9 mouse cellular contexts compared by ENCODE assay signal in the genomic region with DNA sequence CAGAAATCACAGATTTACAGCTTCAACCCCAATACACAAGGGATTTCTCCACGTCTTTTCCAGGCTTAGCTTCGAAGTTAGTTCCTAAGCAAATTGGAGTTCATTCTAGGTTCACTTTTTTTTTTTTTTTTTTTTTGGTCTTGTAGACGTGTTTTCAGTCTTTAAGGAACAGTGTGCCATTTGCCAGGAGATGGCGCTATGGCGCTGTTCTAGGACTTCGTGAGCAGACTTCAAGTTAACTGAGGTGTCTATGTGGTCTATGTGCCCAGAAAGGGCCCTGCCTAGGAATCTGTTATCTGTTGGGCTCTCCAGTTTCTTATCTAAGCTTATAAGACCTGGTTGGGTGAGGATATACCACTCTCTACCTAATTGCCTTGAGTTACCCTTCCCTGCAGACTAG. TPM values are rescaled to one million over a fixed set of nuclear protein-coding genes. Genes with fewer than 3 reads are reported as not detected.
DNase-seq lines count a peak whose midpoint lies in the region; ATAC-seq and TF ChIP-seq lines count a peak whose summit lies in the region.
"Had no signal": no experiment of that assay in that cellular context is flagged by ENCODE, and none has a peak within 500 bp of the region (broad histone marks: within the 10 kb centered on the region; RNA-seq: fewer than 3 reads in every experiment).

No protein-coding gene starts in this region.

- no peak overlapping the region for H3K4me2 ChIP-seq in heart, embryonic 11.5 days
- H3K4me2 ChIP-seq in CH12.LX (ENCODE audit: insufficient read depth, low read depth, poor library complexity, severe bottlenecking), result no peak overlapping the region

- H3K79me2 ChIP-seq in CH12.LX (replicated peaks; ENCODE audit: control insufficient read depth, extremely low read depth, insufficient read depth, poor library complexity, severe bottlenecking), result no peaks in the 10 kb centered on the region

- 4% methylated on average over 6 of the region's 6 CpGs for WGBS in heart, embryonic 11.5 days (ENCODE audit: insufficient replicate concordance)

- ATAC-seq in heart, embryonic 11.5 days (replicated peaks; ENCODE audit: insufficient number of reproducible peaks, low FRiP score, low TSS enrichment), result no peak
- ATAC-seq in megakaryocyte progenitor cell, adult 5-6 weeks (replicated peaks; ENCODE audit: poor library complexity), result peak; percentile 95

- TF ChIP-seq EP300 in CH12.LX (IDR thresholded peaks at IDR 0.05; ENCODE audit: low read length), result no peak

- no peak overlapping the region for H3K4me3 ChIP-seq in heart, embryonic 11.5 days (ENCODE audit: low read depth, low read length)
- no peak overlapping the region for H3K4me3 ChIP-seq in CH12.LX (replicated peaks in 1 of 3; ENCODE audit: low read depth in 2 of 3, low read length in 2 of 3, poor library complexity in 1 of 3)
- H3K4me3 ChIP-seq in layer of hippocampus, adult 2 months, result no peak overlapping the region
- H3K4me3 ChIP-seq: myocyte had no signal

- in situ Hi-C loops in CH12.LX (cut with MboI; ENCODE audit: low pct_ligation_motif_present, low pct_unique_long_range_greater_than_20kb, low sequenced_read_pairs), result no loop called here

- TF ChIP-seq RAD21 in CH12.LX (IDR thresholded peaks at IDR 0.05; ENCODE audit: low read depth, low read length), result peak; percentile 98

- peak; percentile 77 to 82 for DNase-seq in heart, postnatal 14 days
- peak; percentile 95 for DNase-seq in CH12.LX (ENCODE audit: extremely low read depth)
- DNase-seq in adrenal gland, postnatal 10 days, result peak; percentile 82
- DNase-seq in fibroblast of lung, adult 2 months (ENCODE audit: low read depth), result peak; percentile 60
- DNase-seq in layer of hippocampus, adult 2 months (ENCODE audit: low spot score in 2 of 2), result peak; percentile 49 to 73
- peak; percentile 21 to 63 for DNase-seq in thymus, postnatal 10 days (ENCODE audit: low spot score in 2 of 2)

- no peak overlapping the region for H3K9ac ChIP-seq in heart, embryonic 11.5 days (ENCODE audit: low read depth, low read length)
- H3K9ac ChIP-seq in CH12.LX (ENCODE audit: insufficient read depth, low read depth), result no peak overlapping the region

- H3K4me1 ChIP-seq in heart, embryonic 11.5 days (ENCODE audit: control insufficient read depth, insufficient read depth, low read length), result no peaks in the 10 kb centered on the region
- peaks cover 0 to 11% of the 10 kb centered on the region in 2 experiments; a peak in 1 of 4 replicates for H3K4me1 ChIP-seq in CH12.LX (ENCODE audit: control insufficient read depth in 1 of 2, insufficient read depth in 2 of 2)

- intact Hi-C loops in heart, postnatal 14 days (cut with DNase I), result loop anchor here (2.0 to 10.0 kb wide), 3 partner anchors 46 to 118 kb away; partner anchors contain the start of gene Cyp27a1

- dilution Hi-C loops in CH12.LX (cut with MboI; ENCODE audit: extremely low pct_ligation_motif_present, extremely low pct_unique_long_range_greater_than_20kb, low sequenced_read_pairs), result no loop called here

- H3K36me3 ChIP-seq in heart, embryonic 11.5 days (ENCODE audit: control insufficient read depth, insufficient read depth, low read length), result no peaks in the 10 kb centered on the region
- H3K36me3 ChIP-seq in CH12.LX (replicated peaks in 1 of 2; ENCODE audit: control insufficient read depth in 1 of 2, insufficient read depth in 1 of 2, low read length in 1 of 2), result no peaks in the 10 kb centered on the region

- no peak for TF ChIP-seq POLR2A in CH12.LX (IDR thresholded peaks at IDR 0.05; ENCODE audit: low read depth, low read length)

- H3K27me3 ChIP-seq in heart, embryonic 11.5 days (ENCODE audit: control insufficient read depth, insufficient read depth, low read length), result peaks cover 36% of the 10 kb centered on the region
- no peaks in the 10 kb centered on the region for H3K27me3 ChIP-seq in CH12.LX (replicated peaks)

- TF ChIP-seq CTCF in CH12.LX (conservative IDR thresholded peaks at IDR 0.05 in 1 of 2, IDR thresholded peaks at IDR 0.05 in 1 of 2; ENCODE audit: low read depth in 2 of 2, low read length in 2 of 2), result peak; percentile 68 to 97
- peak; percentile 83 for TF ChIP-seq CTCF in layer of hippocampus, adult 2 months (conservative IDR thresholded peaks at IDR 0.05)

- no peak overlapping the region for H3K27ac ChIP-seq in heart, embryonic 11.5 days (ENCODE audit: low read depth, low read length)
- no peak overlapping the region for H3K27ac ChIP-seq in CH12.LX (ENCODE audit: insufficient read depth, low read depth)
- H3K27ac ChIP-seq in layer of hippocampus, adult 2 months, result no peak overlapping the region

- H3K9me3 ChIP-seq in heart, embryonic 11.5 days (replicated peaks; ENCODE audit: control insufficient read depth, low read length), result no peaks in the 10 kb centered on the region
- H3K9me3 ChIP-seq in CH12.LX (replicated peaks; ENCODE audit: low read length), result no peaks in the 10 kb centered on the region

TF ChIP-seq in CH12.LX, 34 proteins besides CTCF, POLR2A, EP300 and RAD21:
- TF ChIP-seq JUN (IDR thresholded peaks at IDR 0.05; ENCODE audit: insufficient read depth, low read depth, low read length), result no peak
- TF ChIP-seq TBP (conservative IDR thresholded peaks at IDR 0.05; ENCODE audit: low read depth, low read length), result 0 out of 2 replicates have a peak, but pooled peaks have one; percentile 21
- peak; percentile 45; the same call in 1 of the 2 replicates for TF ChIP-seq NELFE (IDR thresholded peaks at IDR 0.05; ENCODE audit: low read depth, low read length)
- peak; percentile 49; the same call in 1 of the 2 replicates for TF ChIP-seq SIN3A (IDR thresholded peaks at IDR 0.05; ENCODE audit: low read length)
- 0 out of 2 replicates have a peak, but pooled peaks have one; percentile 41 for TF ChIP-seq MYC (IDR thresholded peaks at IDR 0.05; ENCODE audit: low read depth, low read length)
- TF ChIP-seq GABPA (IDR thresholded peaks at IDR 0.05; ENCODE audit: insufficient replicate concordance, low read depth, low read length), result no peak
- peak; percentile 24; the same call in 1 of the 2 replicates for TF ChIP-seq IRF4 (IDR thresholded peaks at IDR 0.05; ENCODE audit: low read depth, low read length)
- TF ChIP-seq MAX (IDR thresholded peaks at IDR 0.05; ENCODE audit: low read length), result 0 out of 2 replicates have a peak, but pooled peaks have one; percentile 26
- TF ChIP-seq BHLHE40 (IDR thresholded peaks at IDR 0.05; ENCODE audit: low read depth, low read length), result no peak
- no peak for TF ChIP-seq ZMIZ1 (IDR thresholded peaks at IDR 0.05; ENCODE audit: low read depth, low read length)
- peak; percentile 95 for TF ChIP-seq SMC3 (IDR thresholded peaks at IDR 0.05; ENCODE audit: low read depth, low read length)
- TF ChIP-seq ZNF384 (IDR thresholded peaks at IDR 0.05; ENCODE audit: low read depth, low read length), result peak; percentile 98
- TF ChIP-seq E2F4 (IDR thresholded peaks at IDR 0.05; ENCODE audit: insufficient replicate concordance, low read depth, low read length), result no peak
- TF ChIP-seq ZC3H11A (IDR thresholded peaks at IDR 0.05; ENCODE audit: low read depth, low read length), result peak; percentile 88
- no peak for TF ChIP-seq POLR2AphosphoS2 (IDR thresholded peaks at IDR 0.05; ENCODE audit: low read depth, low read length)

RNA-seq across cellular contexts. Expression of gene Wnt6, which starts 8.6 kb away (rescaled TPM):
- under 1 TPM; 0.17 to 0.67 TPM for total RNA-seq in heart, postnatal 14 days (2021)
- polyA plus RNA-seq in heart, embryonic 11.5 days (2014; fragmentation: Nextera tagmentation; extraction: Ambion mirVana), result 0.46 and 0.68 TPM in 2 replicates
- total RNA-seq in CH12.LX (2012; rRNA removed) (3.4 and 3.5 TPM in 2 replicates), CH12.LX (2014; rRNA removed) (0.67 and 0.89 TPM in 2 replicates)
- polyA plus RNA-seq in CH12.LX (2012; ENCODE audit: insufficient read length, low read depth), result 1.6 and 1.7 TPM in 2 replicates
- 1 to 10 TPM; 2.6 to 4.2 TPM for total RNA-seq in adrenal gland, postnatal 10 days (2021)
- 1 to 10 TPM in 1 of 2 experiments, under 1 TPM in 1; 0.79 to 1.1 TPM for total RNA-seq in layer of hippocampus, adult 2 months (2021)
- 0.07 and 0.17 TPM in 2 replicates for total RNA-seq in megakaryocyte progenitor cell, adult 5-6 weeks (2015)
- 0.74 TPM in 1 of 2 replicates, not detected in the other for total RNA-seq in megakaryocyte progenitor cell, adult 5-6 weeks (2017)

RNA-seq across cellular contexts. Expression of gene Prkag3, which starts 14.1 kb away (rescaled TPM):
- total RNA-seq in heart, postnatal 14 days (2021), result 1 to 10 TPM; 1.2 TPM
- 5.5 and 5.7 TPM in 2 replicates for polyA plus RNA-seq in heart, embryonic 11.5 days (2014; fragmentation: Nextera tagmentation; extraction: Ambion mirVana)
- total RNA-seq in CH12.LX (2012; rRNA removed) (0.08 and 0.13 TPM in 2 replicates), CH12.LX (2014; rRNA removed) (0.09 TPM in 1 of 2 replicates, not detected in the other)
- 0.12 TPM in 1 of 2 replicates, not detected in the other for polyA plus RNA-seq in CH12.LX (2012; ENCODE audit: insufficient read length, low read depth)
- 1 to 10 TPM in 1 of 2 experiments, under 1 TPM in 1; 0.69 to 1.1 TPM for total RNA-seq in adrenal gland, postnatal 10 days (2021)
- not detected for total RNA-seq in layer of hippocampus, adult 2 months (2021)
- not detected in 2 replicates for total RNA-seq in megakaryocyte progenitor cell, adult 5-6 weeks (2015)
- not detected in 2 replicates for total RNA-seq in megakaryocyte progenitor cell, adult 5-6 weeks (2017)

RNA-seq across cellular contexts. Expression of gene Wnt10a, which starts 28.2 kb away (rescaled TPM):
- total RNA-seq in heart, postnatal 14 days (2021), result not detected
- polyA plus RNA-seq in heart, embryonic 11.5 days (2014; fragmentation: Nextera tagmentation; extraction: Ambion mirVana), result not detected in 2 replicates
- total RNA-seq in CH12.LX (2012; rRNA removed) (126 and 184 TPM in 2 replicates), CH12.LX (2014; rRNA removed) (142 and 155 TPM in 2 replicates)
- 170 and 187 TPM in 2 replicates for polyA plus RNA-seq in CH12.LX (2012; ENCODE audit: insufficient read length, low read depth)
- under 1 TPM; 0.27 to 0.57 TPM for total RNA-seq in adrenal gland, postnatal 10 days (2021)
- total RNA-seq in layer of hippocampus, adult 2 months (2021), result 1 to 10 TPM; 2.5 to 3.3 TPM
- not detected in 2 replicates for total RNA-seq in megakaryocyte progenitor cell, adult 5-6 weeks (2015)
- total RNA-seq in megakaryocyte progenitor cell, adult 5-6 weeks (2017), result not detected in 2 replicates

RNA-seq across cellular contexts. Expression of gene Cyp27a1, which starts 49.7 kb away (rescaled TPM):
- 10 to 100 TPM; 10.4 to 17.1 TPM for total RNA-seq in heart, postnatal 14 days (2021)
- polyA plus RNA-seq in heart, embryonic 11.5 days (2014; fragmentation: Nextera tagmentation; extraction: Ambion mirVana), result 14.3 and 15.2 TPM in 2 replicates
- total RNA-seq in CH12.LX (2012; rRNA removed) (not detected in 2 replicates), CH12.LX (2014; rRNA removed) (not detected in 2 replicates)
- not detected in 2 replicates for polyA plus RNA-seq in CH12.LX (2012; ENCODE audit: insufficient read length, low read depth)
- 10 to 100 TPM; 15.1 to 15.2 TPM for total RNA-seq in adrenal gland, postnatal 10 days (2021)
- 1 to 10 TPM; 2.7 to 3.1 TPM for total RNA-seq in layer of hippocampus, adult 2 months (2021)
- 2.4 and 10.6 TPM in 2 replicates for total RNA-seq in megakaryocyte progenitor cell, adult 5-6 weeks (2015)
- total RNA-seq in megakaryocyte progenitor cell, adult 5-6 weeks (2017), result 4.5 and 5.2 TPM in 2 replicates

Comparison
In these comparisons a context has a peak if more than half of its experiments do, and no peak if none do; other contexts are left out.
1. DNase-seq: peak in every context shown above with its lines; median percentile 95 in CH12.LX; 82 in adrenal gland, postnatal 10 days; 80 in heart, postnatal 14 days; 61 in layer of hippocampus, adult 2 months; 60 in fibroblast of lung, adult 2 months; 42 in thymus, postnatal 10 days.
2. RNA of gene Wnt10a, which starts 28.2 kb away (total RNA-seq): 126 to 184 TPM in CH12.LX; 2.5 to 3.3 TPM in layer of hippocampus, adult 2 months, 0.27 to 0.57 TPM in adrenal gland, postnatal 10 days, not detected in heart, postnatal 14 days and not detected in megakaryocyte progenitor cell, adult 5-6 weeks; every median in the first group is over 10 times any median in the second.